Mouse (Mus musculus) activated CD4-positive, CD25-positive, alpha-beta regulatory T cell, adult 9 weeks (primary cell): ENCODE measurements around the gene Sim2. TPM values are rescaled to one million over a fixed set of nuclear protein-coding genes. Genes with fewer than 3 reads are reported as not detected.

ENCODE experiments used
- polyA plus RNA-seq: library from polyadenylated mRNA; unstranded; fragments of 100-300 nt; shearing (Covaris generic); gene quantifications from one replicate; pipeline ENCODE4 v1.2.1, GENCODE M21; 2017

The Sim2 gene
- not detected for polyA plus RNA-seq

GRCm38 (mm10) chr16:94084711-94085602 lies at the start of gene Sim2:
Gene Sim2 (plus strand): TSS chr16:94084931.

Other genes with a start within 250 kb of the Sim2 start
- gene Chaf1b, start 201.0 kb upstream of the Sim2 start, polyA plus RNA-seq = 25.1 TPM
- not detected for gene Cldn14, start 76.1 kb upstream of the Sim2 start, polyA plus RNA-seq
- gene Hlcs, start 228.6 kb downstream of the Sim2 start, polyA plus RNA-seq = 5.8 TPM
- 0.95 TPM for gene Ripply3, start 243.5 kb downstream of the Sim2 start, polyA plus RNA-seq